Mouse (Mus musculus): ENCODE measurements at regions not wholly inside any gene's neighbourhood (a gene's known extent, or its start where the extent isn't known, plus 50 kb on each side); places are given as distances from the start of the nearest gene placed in this dataset.

GRCm38 (mm10) chr6:144929262-144929855, 146.6 kb downstream of the Bcat1 start:
- H3K4me1 ChIP-seq (replicated peaks; ENCODE audit: control insufficient read depth, insufficient read depth, low read length): no peaks in the 10 kb centered on the region
- H3K27ac ChIP-seq (ENCODE audit: low read depth, low read length): no peak overlapping the region
- H3K4me2 ChIP-seq (replicated peaks; ENCODE audit: low read depth): no peak overlapping the region
- no peak overlapping the region for H3K9ac ChIP-seq (ENCODE audit: low read depth, low read length)
- no peak overlapping the region for H3K4me3 ChIP-seq (ENCODE audit: low read depth, low read length)
- no peaks in the 10 kb centered on the region for H3K27me3 ChIP-seq (replicated peaks; ENCODE audit: control insufficient read depth, insufficient read depth, low read length)
- TF ChIP-seq CTCF (IDR thresholded peaks at IDR 0.05; ENCODE audit: low read depth): no peak
- H3K9me3 ChIP-seq (ENCODE audit: control insufficient read depth): no peaks in the 10 kb centered on the region
- WGBS: 76% methylated on average over 5 of the region's 5 CpGs
- no peaks in the 10 kb centered on the region for H3K36me3 ChIP-seq (ENCODE audit: control insufficient read depth, insufficient read depth)
- no peak for ATAC-seq

DNA sequence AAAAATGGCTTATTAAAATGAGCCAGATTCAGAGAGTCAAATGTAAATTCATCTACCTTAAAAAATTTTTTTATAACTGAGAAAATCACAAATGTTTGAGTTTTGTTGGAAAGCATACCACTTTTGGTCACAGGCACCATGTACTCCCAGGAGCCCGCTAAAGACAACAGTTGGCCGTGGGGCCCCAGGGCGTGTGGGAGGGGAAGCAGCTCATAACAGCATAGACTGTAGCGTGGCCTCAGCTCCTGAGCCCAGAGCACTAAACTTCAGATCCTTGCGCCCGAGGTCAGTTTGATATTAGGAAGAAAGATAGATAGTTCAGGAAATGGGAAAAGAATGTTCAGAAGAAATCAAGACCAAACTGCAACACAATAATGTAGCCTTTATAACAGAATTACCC, 145.8 kb upstream of the Sox5 start:
- no peaks in the 10 kb centered on the region for H3K4me1 ChIP-seq (replicated peaks; ENCODE audit: control insufficient read depth, insufficient read depth, low read length)
- H3K4me3 ChIP-seq (ENCODE audit: low read depth, low read length): no peak overlapping the region
- no peak overlapping the region for H3K27ac ChIP-seq (ENCODE audit: low read depth, low read length)
- H3K27me3 ChIP-seq (replicated peaks; ENCODE audit: control insufficient read depth, insufficient read depth, low read length): no peaks in the 10 kb centered on the region
- no peak overlapping the region for H3K9ac ChIP-seq (ENCODE audit: low read depth, low read length)
- ATAC-seq: no peak
- no peaks in the 10 kb centered on the region for H3K9me3 ChIP-seq (ENCODE audit: control insufficient read depth)
- WGBS: 35% methylated on average over 6 of the region's 6 CpGs
- no peak for TF ChIP-seq CTCF (IDR thresholded peaks at IDR 0.05; ENCODE audit: low read depth)
- no peaks in the 10 kb centered on the region for H3K36me3 ChIP-seq (ENCODE audit: control insufficient read depth, insufficient read depth)
- H3K4me2 ChIP-seq (replicated peaks; ENCODE audit: low read depth): no peak overlapping the region

- Histone ChIP-seq H3K9ac (ENCODE audit: low read depth, low read length) (no peak overlapping the region), H3K27ac (ENCODE audit: low read depth, low read length) (no peak overlapping the region), H3K4me3 (ENCODE audit: low read depth, low read length) (no peak overlapping the region), H3K36me3 (ENCODE audit: control insufficient read depth, insufficient read depth) (no peaks in the 10 kb centered on the region), H3K4me2 (replicated peaks; ENCODE audit: low read depth) (no peak overlapping the region), H3K9me3 (ENCODE audit: control insufficient read depth) (no peaks in the 10 kb centered on the region), H3K27me3 (replicated peaks; ENCODE audit: control insufficient read depth, insufficient read depth, low read length) (no peaks in the 10 kb centered on the region), H3K4me1 (replicated peaks; ENCODE audit: control insufficient read depth, insufficient read depth, low read length) (no peaks in the 10 kb centered on the region)
- 81% methylated on average over 3 of the region's 3 CpGs for WGBS
- TF ChIP-seq CTCF (IDR thresholded peaks at IDR 0.05; ENCODE audit: low read depth): no peak
- no peak for ATAC-seq
Measured at GRCm38 (mm10) chr6:144922762-144923161, 141.0 kb upstream of the Sox5 start.

- H3K4me1 ChIP-seq (replicated peaks; ENCODE audit: control insufficient read depth, insufficient read depth, low read length): no peaks in the 10 kb centered on the region
- H3K36me3 ChIP-seq (ENCODE audit: control insufficient read depth, insufficient read depth): no peaks in the 10 kb centered on the region
- H3K9me3 ChIP-seq (ENCODE audit: control insufficient read depth): no peaks in the 10 kb centered on the region
- H3K4me2 ChIP-seq (replicated peaks; ENCODE audit: low read depth): no peak overlapping the region
- H3K27ac ChIP-seq (ENCODE audit: low read depth, low read length): no peak overlapping the region
- no peak for ATAC-seq
- H3K4me3 ChIP-seq (ENCODE audit: low read depth, low read length): no peak overlapping the region
- H3K27me3 ChIP-seq (replicated peaks; ENCODE audit: control insufficient read depth, insufficient read depth, low read length): no peaks in the 10 kb centered on the region
- 53% methylated on average over 5 of the region's 5 CpGs for WGBS
- no peak overlapping the region for H3K9ac ChIP-seq (ENCODE audit: low read depth, low read length)
- no peak for TF ChIP-seq CTCF (IDR thresholded peaks at IDR 0.05; ENCODE audit: low read depth)
Measured at GRCm38 (mm10) chr6:144919750-144920149, 138.0 kb upstream of the Sox5 start.

GRCm38 (mm10) chr6:144917128-144917527, 135.4 kb upstream of the Sox5 start:
- H3K36me3 ChIP-seq (ENCODE audit: control insufficient read depth, insufficient read depth): no peaks in the 10 kb centered on the region
- H3K9me3 ChIP-seq (ENCODE audit: control insufficient read depth): no peaks in the 10 kb centered on the region
- H3K4me1 ChIP-seq (replicated peaks; ENCODE audit: control insufficient read depth, insufficient read depth, low read length): no peaks in the 10 kb centered on the region
- WGBS: 14% methylated on average over 8 of the region's 8 CpGs
- no peak overlapping the region for H3K4me3 ChIP-seq (ENCODE audit: low read depth, low read length)
- peak; percentile 59; the same call in 1 of the 2 replicates for ATAC-seq
- no peaks in the 10 kb centered on the region for H3K27me3 ChIP-seq (replicated peaks; ENCODE audit: control insufficient read depth, insufficient read depth, low read length)
- no peak overlapping the region for H3K27ac ChIP-seq (ENCODE audit: low read depth, low read length)
- TF ChIP-seq CTCF (IDR thresholded peaks at IDR 0.05; ENCODE audit: low read depth): no peak
- no peak overlapping the region for H3K9ac ChIP-seq (ENCODE audit: low read depth, low read length)
- H3K4me2 ChIP-seq (replicated peaks; ENCODE audit: low read depth): no peak overlapping the region

GRCm38 (mm10) chr6:144911781-144912180, 130.0 kb upstream of the Sox5 start:
- Histone ChIP-seq H3K4me3 (ENCODE audit: low read depth, low read length) (no peak overlapping the region), H3K9me3 (ENCODE audit: control insufficient read depth) (no peaks in the 10 kb centered on the region), H3K27me3 (replicated peaks; ENCODE audit: control insufficient read depth, insufficient read depth, low read length) (no peaks in the 10 kb centered on the region), H3K9ac (ENCODE audit: low read depth, low read length) (no peak overlapping the region), H3K36me3 (ENCODE audit: control insufficient read depth, insufficient read depth) (no peaks in the 10 kb centered on the region), H3K27ac (ENCODE audit: low read depth, low read length) (no peak overlapping the region), H3K4me2 (replicated peaks; ENCODE audit: low read depth) (no peak overlapping the region), H3K4me1 (replicated peaks; ENCODE audit: control insufficient read depth, insufficient read depth, low read length) (no peaks in the 10 kb centered on the region)
- 74% methylated on average over 7 of the region's 7 CpGs for WGBS
- no peak for ATAC-seq
- TF ChIP-seq CTCF (IDR thresholded peaks at IDR 0.05; ENCODE audit: low read depth): no peak

GRCm38 (mm10) chr6:144910392-144910791, 128.6 kb upstream of the Sox5 start:
- no peak for ATAC-seq
- WGBS: 78% methylated on average over 6 of the region's 6 CpGs

More at GRCm38 (mm10) chr6:144910392-144910791, 128.6 kb upstream of the Sox5 start:
- Histone ChIP-seq H3K9ac (ENCODE audit: low read depth, low read length) (no peak overlapping the region), H3K27me3 (replicated peaks; ENCODE audit: control insufficient read depth, insufficient read depth, low read length) (no peaks in the 10 kb centered on the region), H3K36me3 (ENCODE audit: control insufficient read depth, insufficient read depth) (no peaks in the 10 kb centered on the region), H3K4me2 (replicated peaks; ENCODE audit: low read depth) (no peak overlapping the region), H3K27ac (ENCODE audit: low read depth, low read length) (no peak overlapping the region), H3K9me3 (ENCODE audit: control insufficient read depth) (no peaks in the 10 kb centered on the region), H3K4me3 (ENCODE audit: low read depth, low read length) (no peak overlapping the region), H3K4me1 (replicated peaks; ENCODE audit: control insufficient read depth, insufficient read depth, low read length) (no peaks in the 10 kb centered on the region)
- TF ChIP-seq CTCF (IDR thresholded peaks at IDR 0.05; ENCODE audit: low read depth): no peak

Data from intestine, postnatal 0 days (tissue).